Mouse (Mus musculus) lung, adult 2 months (tissue): ENCODE results near the gene Slc6a1. TPM values are rescaled to one million over a fixed set of nuclear protein-coding genes. Genes with fewer than 3 reads are reported as not detected.
"Not testable (repeated sequence)": the region's sequence is repeated elsewhere in the genome, so short reads cannot be mapped to it uniquely, and the experiment has no call there.

Experiments used
- DNase-seq: peaks from one replicate; pipeline ENCODE4 v3.0.0; 2022
- H3K4me1 ChIP-seq: fragments of 200-500 bp; 2 replicates; pipeline ENCODE4 v1.6.1; 2011; ENCODE audit warnings: low read length; ENCODE audit not compliant: control insufficient read depth, insufficient read depth
- H3K4me3 ChIP-seq: fragments of 200-500 bp; replicated peaks from 2 replicates; pipeline ENCODE3; 2011; ENCODE audit warnings: low read depth, mild to moderate bottlenecking, control low read depth, low read length; ENCODE audit errors: extremely low read depth
- CTCF ChIP-seq: fragments of 200-500 bp; IDR thresholded peaks from 2 replicates; pipeline ENCODE4 v1.5.1; 2011; ENCODE audit warnings: mild to moderate bottlenecking, low read length, control low read depth; ENCODE audit not compliant: insufficient read depth
- POLR2A ChIP-seq: fragments of 200-500 bp; IDR thresholded peaks from 2 replicates; pipeline ENCODE4 v1.6.1; 2011; ENCODE audit warnings: low read depth, mild to moderate bottlenecking, control low read depth, low read length, borderline replicate concordance; ENCODE audit errors: extremely low read depth
- WGBS: fragments of 180-500 bp; shearing (Covaris S2); methylation state at CpG from one replicate; pipeline ENCODE4 v1.1.7; 2018; 5-methylcytosine and 5-hydroxymethylcytosine counted together
- polyA plus RNA-seq: library from polyadenylated mRNA; depleted of rRNA; stranded (reverse); fragments of >200 nt; gene quantifications from 2 replicates; pipeline ENCODE4 v1.2.3, GENCODE M21; 2012

Gene Slc6a1
- polyA plus RNA-seq, 1 experiment: 0.24 TPM

DNA sequence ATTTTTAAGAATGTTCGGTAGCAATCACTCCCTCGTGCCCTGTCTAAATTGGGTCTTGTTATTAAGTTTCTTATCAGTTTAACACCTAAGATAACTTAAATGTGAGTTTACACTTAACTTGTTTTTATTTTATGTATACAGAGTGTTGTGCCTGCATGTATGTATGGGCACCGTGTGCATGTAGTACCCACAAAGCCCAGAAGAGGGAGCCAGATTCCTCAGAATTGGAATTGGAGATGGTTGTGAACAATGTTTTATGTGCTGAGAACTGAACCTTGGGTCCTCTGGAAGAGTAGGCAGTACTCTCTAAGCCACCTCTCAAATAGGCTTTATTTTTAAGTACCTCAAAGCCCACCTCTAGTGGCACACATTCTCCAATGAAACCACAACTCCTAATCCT, 38.7 kb downstream of the Slc6a1 start:
- Histone ChIP-seq H3K4me1 (no peaks in the 10 kb centered on the region), H3K4me3 (no peak overlapping the region)
- WGBS: 86% methylated on average over 3 of the region's 3 CpGs
- DNase-seq: no peak
- TF ChIP-seq POLR2A (no peak), CTCF (no peak)

DNA sequence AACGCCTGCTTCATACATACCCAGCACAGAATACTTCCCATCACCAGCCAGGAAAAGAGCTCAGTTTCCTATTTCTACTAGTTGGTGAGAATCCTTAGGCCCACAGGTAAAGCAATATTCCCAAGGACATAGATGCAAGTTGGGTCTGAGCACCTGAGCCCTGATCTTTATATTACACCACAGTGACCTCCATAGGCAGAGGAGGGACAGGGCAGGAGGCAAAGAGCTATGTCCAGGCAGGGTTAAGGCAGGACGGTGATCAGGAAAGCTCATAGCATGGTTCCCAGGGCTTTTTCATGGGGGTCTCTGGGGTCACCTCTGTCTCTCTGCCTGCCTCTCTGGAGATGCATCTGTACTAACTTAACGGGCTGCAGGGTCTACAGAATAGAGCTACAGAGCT, 40.5 kb downstream of the Slc6a1 start:
- H3K4me3 ChIP-seq: no peak overlapping the region
- DNase-seq: no peak
- 89% methylated on average over 3 of the region's 3 CpGs for WGBS

DNA sequence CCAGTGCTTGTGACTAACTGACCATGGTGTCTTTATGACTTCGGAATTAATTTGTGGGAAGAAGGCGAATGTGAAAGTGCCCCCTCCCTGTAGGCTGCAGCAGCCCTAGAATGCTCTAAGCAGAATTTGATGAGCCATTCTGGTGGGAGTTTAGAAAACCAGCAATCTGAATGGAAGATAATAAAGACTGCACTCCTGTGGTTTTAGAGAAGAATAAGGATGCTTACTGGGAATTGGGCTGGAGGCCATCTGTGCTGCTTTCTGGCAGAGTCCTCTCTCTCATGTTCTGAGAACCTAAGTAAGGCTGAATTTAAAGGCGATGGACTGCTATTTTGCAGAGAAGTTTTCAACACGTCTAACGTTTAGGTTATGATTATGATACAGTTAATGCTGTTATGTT, 42.4 kb downstream of the Slc6a1 start:
- no peak overlapping the region for H3K4me3 ChIP-seq
- TF ChIP-seq CTCF (no peak), POLR2A (no peak)
- 90% methylated on average over 5 of the region's 5 CpGs for WGBS

More for the DNA sequence above, 40.5 kb downstream of the Slc6a1 start:
- H3K4me1 ChIP-seq: no peaks in the 10 kb centered on the region
- TF ChIP-seq POLR2A (no peak), CTCF (no peak)

DNA sequence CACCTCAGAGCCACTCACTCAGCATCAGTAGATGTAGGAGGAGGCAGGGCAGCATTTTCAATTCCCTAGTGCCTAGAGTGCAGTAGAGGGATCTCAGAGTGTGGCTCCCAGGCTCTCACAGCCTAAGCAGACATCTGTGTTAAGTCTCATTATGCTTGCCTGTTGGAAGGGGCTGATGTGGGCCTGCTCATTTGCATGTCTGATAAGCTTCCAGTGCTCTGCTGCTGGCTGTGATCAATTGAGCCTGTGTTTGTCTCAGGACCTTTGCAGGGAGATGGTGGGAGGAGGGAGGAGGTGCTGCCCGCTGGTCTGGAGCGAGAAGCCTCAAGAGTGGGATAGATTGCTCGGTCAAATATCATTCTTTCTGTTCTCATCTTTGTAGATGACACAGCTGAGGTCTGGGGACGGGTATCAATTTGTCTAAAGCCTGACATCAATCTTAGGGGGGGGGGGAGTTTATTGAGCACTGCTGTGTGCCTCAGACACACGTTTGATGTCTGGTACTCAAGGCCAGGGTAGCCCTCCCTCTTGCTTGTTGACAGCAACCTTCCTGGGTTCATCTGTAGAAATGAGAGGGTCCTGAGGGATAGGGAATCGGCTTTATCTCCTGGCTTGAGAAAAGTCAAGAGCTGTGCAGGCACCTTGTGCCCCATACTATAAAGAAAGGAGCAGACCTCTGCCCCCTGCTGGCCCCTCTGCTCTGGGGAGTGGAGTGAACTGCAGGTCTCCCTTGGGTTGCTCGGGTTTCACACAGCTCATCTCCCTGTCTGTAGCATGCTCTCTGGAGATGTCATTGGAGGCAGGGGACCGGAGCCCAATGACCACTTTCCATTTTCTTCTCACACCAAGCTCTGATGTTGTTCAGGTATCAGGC, 47.4 kb downstream of the Slc6a1 start:
- no peak for DNase-seq
- 40% methylated on average over 8 of the region's 8 CpGs for WGBS
- no peak overlapping the region for H3K4me3 ChIP-seq
- TF ChIP-seq CTCF (no peak), POLR2A (no peak)
- H3K4me1 ChIP-seq: no peaks in the 10 kb centered on the region

More for the DNA sequence above, 42.4 kb downstream of the Slc6a1 start:
- DNase-seq: no peak
- no peaks in the 10 kb centered on the region for H3K4me1 ChIP-seq

DNA sequence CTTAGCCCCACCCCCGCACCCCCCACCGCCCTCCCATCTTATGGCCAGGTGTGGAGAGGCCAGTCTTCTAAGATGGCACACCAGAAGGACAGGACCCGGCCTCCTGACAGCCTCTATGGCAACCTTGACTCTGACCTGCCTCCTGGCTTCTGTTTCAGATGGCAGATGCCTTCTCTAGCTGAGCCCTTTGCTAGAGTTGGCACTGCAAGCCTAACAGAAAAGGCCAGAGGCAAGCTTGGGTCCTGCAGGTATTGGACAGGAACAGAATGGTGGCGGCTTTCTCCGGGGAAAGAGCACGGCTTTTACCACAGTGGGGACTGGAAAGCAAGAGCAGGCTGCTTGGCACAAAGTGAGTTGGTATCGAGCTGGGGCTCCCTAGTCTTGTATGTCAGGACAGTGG, 49.5 kb downstream of the Slc6a1 start:
- TF ChIP-seq POLR2A (no peak), CTCF (no peak)
- 85% methylated on average over 7 of the region's 7 CpGs for WGBS
- H3K4me3 ChIP-seq: no peak overlapping the region

DNA sequence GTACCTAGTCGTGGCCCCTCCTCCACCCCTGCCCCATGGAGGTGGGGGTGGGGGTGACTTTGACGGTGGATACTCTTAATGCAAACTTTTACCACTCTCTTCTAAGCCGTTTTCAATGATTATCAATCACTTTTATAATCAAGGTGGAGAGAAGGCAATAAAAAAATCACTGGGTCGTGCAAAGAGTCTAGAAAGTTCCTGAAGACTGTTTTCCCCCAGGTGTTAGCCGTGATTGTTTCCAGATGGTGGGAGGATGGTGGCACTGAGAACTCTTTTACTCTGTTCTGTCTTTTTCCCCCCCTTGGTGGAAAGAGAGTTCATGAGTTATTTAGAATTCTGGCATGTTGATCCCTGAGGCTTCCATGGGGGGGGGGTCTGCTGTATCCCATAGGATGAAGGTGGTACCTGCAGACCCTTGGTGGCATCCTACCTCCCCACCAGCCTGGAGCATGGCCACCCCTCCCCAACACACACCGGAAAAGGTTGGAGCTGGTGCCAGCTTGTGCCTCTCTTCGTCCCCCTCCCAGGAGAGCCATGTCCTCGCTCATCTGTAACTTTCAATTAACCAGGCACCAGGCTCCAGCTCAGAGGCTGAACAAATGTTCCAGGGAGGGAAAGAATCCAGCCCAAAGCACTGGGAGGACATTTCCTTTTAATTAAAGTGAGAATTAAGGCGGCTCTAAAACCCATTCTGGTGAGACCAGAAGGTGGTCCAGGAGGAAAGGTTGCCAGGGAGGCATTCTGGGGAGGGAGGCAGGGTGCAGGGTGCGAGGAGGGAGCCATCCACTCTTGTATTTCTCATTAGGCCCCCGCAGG, 53.9 kb downstream of the Slc6a1 start:
- Histone ChIP-seq H3K4me3 (no peak overlapping the region), H3K4me1 (no peaks in the 10 kb centered on the region)
- DNase-seq: no peak
- 54% methylated on average over 11 of the region's 11 CpGs for WGBS
- TF ChIP-seq POLR2A (no peak), CTCF (no peak)

More for the DNA sequence above, 49.5 kb downstream of the Slc6a1 start:
- no peaks in the 10 kb centered on the region for H3K4me1 ChIP-seq
- DNase-seq: no peak

- no peak for DNase-seq
- 45% methylated on average over 1 of the region's 1 CpGs for WGBS
- Histone ChIP-seq H3K4me1 (no peaks in the 10 kb centered on the region), H3K4me3 (no peak overlapping the region)
- no peak for TF ChIP-seq CTCF
- no peak for TF ChIP-seq POLR2A
These were observed 54.4 kb downstream of the Slc6a1 start for GRCm38 (mm10) chr6:114336944-114337215.

DNA sequence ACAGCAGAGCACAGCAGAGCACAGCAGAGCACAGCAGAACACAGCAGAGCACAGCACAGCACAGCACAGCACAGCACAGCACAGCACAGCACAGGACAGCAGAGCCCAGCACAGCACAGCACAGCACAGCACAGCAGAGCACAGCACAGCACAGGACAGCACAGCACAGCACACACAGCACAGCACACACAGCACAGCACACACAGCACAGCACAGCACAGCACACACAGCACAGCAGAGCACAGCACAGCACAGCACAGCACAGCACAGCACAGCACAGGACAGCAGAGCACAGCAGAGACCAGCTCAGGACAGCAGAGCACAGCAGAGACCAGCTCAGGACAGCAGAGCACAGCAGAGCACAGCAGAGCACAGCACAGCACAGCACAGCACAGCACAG, 58.9 kb downstream of the Slc6a1 start:
- H3K4me1 ChIP-seq, DNase-seq, H3K4me3 ChIP-seq: not testable (repeated sequence)

DNA sequence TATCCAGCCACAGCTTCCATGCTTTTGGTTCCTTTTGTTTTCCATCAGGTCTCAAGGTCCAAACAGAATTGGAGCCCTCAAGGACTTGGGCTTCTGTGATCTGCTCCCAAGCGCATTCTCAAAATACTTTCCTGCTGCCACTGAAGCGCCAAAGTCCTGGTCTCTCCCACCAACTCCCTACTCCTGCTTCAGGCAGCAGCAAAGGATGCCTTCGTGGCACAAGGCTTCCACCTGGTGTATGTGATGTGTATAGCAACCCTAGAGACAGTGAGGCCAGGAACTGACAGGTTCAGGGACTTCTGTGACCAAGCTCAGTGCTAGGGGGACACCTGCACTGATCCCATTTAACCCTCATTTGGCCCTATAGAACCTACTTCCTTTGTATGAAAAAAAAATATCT, 61.3 kb downstream of the Slc6a1 start:
- Histone ChIP-seq H3K4me1 (no peaks in the 10 kb centered on the region), H3K4me3 (no peak overlapping the region)
- peak; percentile 50; the same call in 1 of the 2 replicates for TF ChIP-seq CTCF
- no peak for TF ChIP-seq POLR2A
- DNase-seq: peak; percentile 13
- 17% methylated on average over 3 of the region's 3 CpGs for WGBS

GRCm38 (mm10) chr6:114345156-114345555, 62.7 kb downstream of the Slc6a1 start:
- WGBS: 37% methylated on average over 4 of the region's 4 CpGs
- H3K4me3 ChIP-seq: no peak overlapping the region
- H3K4me1 ChIP-seq: no peaks in the 10 kb centered on the region
- DNase-seq: peak; percentile 57
- TF ChIP-seq CTCF (peak; percentile 79), POLR2A (no peak)
